Mouse (Mus musculus): Measurements from ENCODE around the gene Orai3. TPM values are rescaled to one million over a fixed set of nuclear protein-coding genes. Genes with fewer than 3 reads are reported as not detected.

Orai3 gene
- polyA plus RNA-seq, 1 experiment from 2014 or later, result 15.2 TPM

DNA sequence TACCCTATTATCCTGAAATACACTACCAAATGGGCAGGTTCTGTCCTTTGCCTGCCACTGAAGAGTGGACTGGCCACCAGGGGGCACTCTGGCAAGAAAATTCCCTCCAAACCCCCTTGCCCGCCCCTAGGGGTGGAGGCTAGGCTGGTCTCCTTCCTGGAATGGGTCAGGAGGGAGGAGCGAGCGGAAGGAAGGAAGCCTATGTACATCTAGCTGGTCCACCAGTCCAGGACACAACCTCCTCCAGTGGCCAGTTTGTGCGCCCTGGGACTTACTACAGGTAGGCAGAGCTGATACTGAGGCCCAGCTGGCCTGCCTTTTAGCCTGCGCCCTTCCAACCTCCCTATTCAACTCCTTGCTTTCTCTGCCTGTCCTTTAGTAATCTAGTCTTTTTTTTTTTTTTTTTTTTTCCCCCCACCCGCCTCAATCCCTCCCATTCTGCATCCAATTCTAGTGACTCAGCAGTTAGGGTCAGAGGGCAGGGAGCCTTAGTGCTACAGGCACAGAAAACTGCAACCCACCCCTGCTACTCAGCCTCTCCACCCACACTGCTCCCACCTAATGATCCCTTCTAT is 30.9 kb downstream of the Orai3 start, which contains the start of gene Hsd3b7:
Gene Hsd3b7, plus strand, starts transcription at position 170 of the 575 bp plus-strand sequence.
- Histone ChIP-seq H3K27ac (peak within 1 kb of the TSS; percentile 69), H3K4me1 (replicated peaks) (peaks cover 9% of the 10 kb centered on the region; the same call in 1 of the 2 replicates), H3K4me3 (replicated peaks) (peak within 1 kb of the TSS; percentile 8; the same call in 1 of the 2 replicates), H3K36me3 (peaks cover 85% of the 10 kb centered on the region), H3K9me3 (no peaks in the 10 kb centered on the region), H3K4me2 (peak within 1 kb of the TSS; percentile 42), H3K9ac (replicated peaks) (no peak within 1 kb of the TSS), H3K27me3 (no peaks in the 10 kb centered on the region)
- 30% methylated on average over 6 of the region's 6 CpGs for whole genome bisulfite sequencing
- ATAC-seq (ENCODE audit: insufficient number of reproducible peaks, insufficient read depth, low FRiP score, low TSS enrichment, low read depth), result peak; percentile 69

GRCm38 (mm10) chr7:127801010-127801621 is 31.5 kb downstream of the Orai3 start:
- 92% methylated on average over 8 of the region's 8 CpGs for WGBS
- ATAC-seq (ENCODE audit: insufficient number of reproducible peaks, insufficient read depth, low FRiP score, low TSS enrichment, low read depth), result no peak
- Histone ChIP-seq H3K27ac (no peak overlapping the region), H3K4me3 (replicated peaks) (peak overlapping the region; percentile 8; the same call in 1 of the 2 replicates), H3K4me1 (replicated peaks) (peaks cover 9% of the 10 kb centered on the region; the same call in 1 of the 2 replicates), H3K9me3 (no peaks in the 10 kb centered on the region), H3K9ac (replicated peaks) (no peak overlapping the region), H3K36me3 (peaks cover 85% of the 10 kb centered on the region), H3K27me3 (no peaks in the 10 kb centered on the region), H3K4me2 (peak overlapping the region; percentile 42; the same call in 1 of the 2 replicates)

DNA sequence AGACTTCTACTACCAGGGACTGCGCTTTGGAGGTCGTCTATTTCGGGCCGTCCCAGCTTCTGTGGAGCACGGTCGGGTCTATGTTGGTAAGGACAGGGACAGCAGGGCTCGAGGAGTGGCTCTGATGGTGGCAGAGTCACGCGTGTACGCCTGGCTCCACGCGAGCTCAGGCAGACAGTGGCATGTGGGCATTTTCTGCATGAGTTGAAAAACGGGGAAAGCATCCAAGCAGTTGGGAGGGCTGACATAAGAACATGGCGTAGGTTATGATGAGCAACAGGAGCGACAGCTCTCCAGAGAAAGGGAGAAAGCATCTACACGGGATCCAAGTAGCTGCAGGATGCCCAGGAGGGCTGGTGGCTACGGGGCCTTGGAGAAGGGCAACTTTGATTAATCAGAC is 32.7 kb downstream of the Orai3 start:
- WGBS, result 92% methylated on average over 17 of the region's 17 CpGs
- Histone ChIP-seq H3K4me3 (replicated peaks) (no peak overlapping the region), H3K27ac (no peak overlapping the region), H3K4me2 (no peak overlapping the region), H3K9ac (replicated peaks) (no peak overlapping the region), H3K4me1 (replicated peaks) (peaks cover 9% of the 10 kb centered on the region; the same call in 1 of the 2 replicates), H3K36me3 (peaks cover 84% of the 10 kb centered on the region), H3K9me3 (no peaks in the 10 kb centered on the region), H3K27me3 (no peaks in the 10 kb centered on the region)
- ATAC-seq (ENCODE audit: insufficient number of reproducible peaks, insufficient read depth, low FRiP score, low TSS enrichment, low read depth), result no peak

DNA sequence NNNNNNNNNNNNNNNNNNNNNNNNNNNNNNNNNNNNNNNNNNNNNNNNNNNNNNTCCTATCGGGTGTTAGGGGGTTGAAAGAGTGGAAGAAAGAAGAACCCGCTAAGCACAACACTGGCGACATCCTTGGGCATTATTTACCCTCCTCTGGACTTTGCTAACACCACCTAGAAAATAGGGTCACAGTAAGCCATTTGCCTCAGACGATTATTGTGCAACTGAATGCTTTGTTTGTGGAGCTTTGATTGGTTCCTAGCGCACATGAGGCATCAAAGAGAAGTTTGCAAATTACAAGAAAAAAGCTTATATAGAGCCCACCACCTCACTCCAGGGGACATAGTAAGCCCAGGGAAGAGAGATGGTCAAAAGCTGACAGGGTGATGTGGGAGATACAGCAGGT is 39.2 kb downstream of the Orai3 start:
- H3K4me3 ChIP-seq (replicated peaks), result no peak overlapping the region
- H3K27me3 ChIP-seq, result no peaks in the 10 kb centered on the region
- WGBS, result 81% methylated on average over 5 of the region's 5 CpGs
- no peak for ATAC-seq (ENCODE audit: insufficient number of reproducible peaks, insufficient read depth, low FRiP score, low TSS enrichment, low read depth)
- peaks cover 87% of the 10 kb centered on the region for H3K36me3 ChIP-seq
- no peaks in the 10 kb centered on the region for H3K4me1 ChIP-seq (replicated peaks)
- no peak overlapping the region for H3K4me2 ChIP-seq
- no peak overlapping the region for H3K27ac ChIP-seq
- H3K9ac ChIP-seq (replicated peaks), result no peak overlapping the region
- no peaks in the 10 kb centered on the region for H3K9me3 ChIP-seq

GRCm38 (mm10) chr7:127809846-127810245 is 40.2 kb downstream of the Orai3 start:
- no peaks in the 10 kb centered on the region for H3K27me3 ChIP-seq
- no peak for ATAC-seq (ENCODE audit: insufficient number of reproducible peaks, insufficient read depth, low FRiP score, low TSS enrichment, low read depth)
- no peaks in the 10 kb centered on the region for H3K9me3 ChIP-seq
- H3K27ac ChIP-seq, result no peak overlapping the region
- no peak overlapping the region for H3K9ac ChIP-seq (replicated peaks)
- 85% methylated on average over 1 of the region's 1 CpGs for WGBS
- H3K4me1 ChIP-seq (replicated peaks), result no peaks in the 10 kb centered on the region
- peaks cover 87% of the 10 kb centered on the region for H3K36me3 ChIP-seq
- H3K4me2 ChIP-seq, result no peak overlapping the region
- H3K4me3 ChIP-seq (replicated peaks), result no peak overlapping the region

- Histone ChIP-seq H3K36me3 (peaks cover 90% of the 10 kb centered on the region), H3K27me3 (no peaks in the 10 kb centered on the region), H3K4me2 (no peak overlapping the region), H3K9me3 (no peaks in the 10 kb centered on the region), H3K4me1 (replicated peaks) (no peaks in the 10 kb centered on the region), H3K4me3 (replicated peaks) (no peak overlapping the region), H3K27ac (no peak overlapping the region), H3K9ac (replicated peaks) (no peak overlapping the region)
- WGBS, result 77% methylated on average over 10 of the region's 10 CpGs
- ATAC-seq (ENCODE audit: insufficient number of reproducible peaks, insufficient read depth, low FRiP score, low TSS enrichment, low read depth), result no peak
Observed at GRCm38 (mm10) chr7:127810650-127811049, 41.0 kb downstream of the Orai3 start.

DNA sequence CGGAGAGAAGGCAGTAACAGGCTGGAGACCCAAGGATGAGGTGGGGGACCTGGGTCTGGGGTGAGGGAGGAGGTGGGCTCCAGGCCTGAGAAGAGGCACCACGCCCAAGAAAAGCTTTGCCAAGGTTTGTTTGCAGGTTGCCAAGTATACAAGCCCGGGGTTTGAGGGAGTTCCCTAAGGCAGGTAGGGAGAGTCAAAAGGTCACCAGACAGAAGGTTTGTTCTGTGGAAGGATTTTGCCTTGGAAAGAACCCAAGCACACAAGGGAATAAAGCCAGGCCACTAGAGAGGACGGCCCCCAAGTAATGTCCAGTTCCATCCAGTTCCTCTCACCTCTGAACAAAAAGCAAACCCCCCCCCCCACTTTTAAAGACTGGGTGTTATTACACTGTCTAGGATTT is 41.6 kb downstream of the Orai3 start:
- no peak for ATAC-seq (ENCODE audit: insufficient number of reproducible peaks, insufficient read depth, low FRiP score, low TSS enrichment, low read depth)
- no peak overlapping the region for H3K4me3 ChIP-seq (replicated peaks)
- no peak overlapping the region for H3K4me2 ChIP-seq
- no peak overlapping the region for H3K9ac ChIP-seq (replicated peaks)
- H3K36me3 ChIP-seq, result peaks cover 86% of the 10 kb centered on the region
- 82% methylated on average over 4 of the region's 4 CpGs for WGBS
- H3K27ac ChIP-seq, result no peak overlapping the region
- H3K27me3 ChIP-seq, result no peaks in the 10 kb centered on the region
- H3K4me1 ChIP-seq (replicated peaks), result no peaks in the 10 kb centered on the region
- no peaks in the 10 kb centered on the region for H3K9me3 ChIP-seq

GRCm38 (mm10) chr7:127812292-127812691 is 42.7 kb downstream of the Orai3 start:
- Histone ChIP-seq H3K27ac (no peak overlapping the region), H3K4me2 (no peak overlapping the region), H3K9me3 (no peaks in the 10 kb centered on the region), H3K9ac (replicated peaks) (no peak overlapping the region), H3K4me1 (replicated peaks) (no peaks in the 10 kb centered on the region), H3K4me3 (replicated peaks) (no peak overlapping the region), H3K27me3 (no peaks in the 10 kb centered on the region), H3K36me3 (peaks cover 76% of the 10 kb centered on the region)
- no peak for ATAC-seq (ENCODE audit: insufficient number of reproducible peaks, insufficient read depth, low FRiP score, low TSS enrichment, low read depth)
- 79% methylated on average over 3 of the region's 3 CpGs for WGBS

- no peak overlapping the region for H3K27ac ChIP-seq
- no peaks in the 10 kb centered on the region for H3K9me3 ChIP-seq
- H3K36me3 ChIP-seq, result peaks cover 71% of the 10 kb centered on the region
- no peak overlapping the region for H3K4me2 ChIP-seq
- WGBS, result 87% methylated on average over 4 of the region's 4 CpGs
- no peak for ATAC-seq (ENCODE audit: insufficient number of reproducible peaks, insufficient read depth, low FRiP score, low TSS enrichment, low read depth)
- no peaks in the 10 kb centered on the region for H3K4me1 ChIP-seq (replicated peaks)
- no peak overlapping the region for H3K9ac ChIP-seq (replicated peaks)
- no peak overlapping the region for H3K4me3 ChIP-seq (replicated peaks)
- H3K27me3 ChIP-seq, result no peaks in the 10 kb centered on the region
Observed at GRCm38 (mm10) chr7:127813821-127814220, 44.2 kb downstream of the Orai3 start.

GRCm38 (mm10) chr7:127814241-127814921 is 44.8 kb downstream of the Orai3 start:
- ATAC-seq (ENCODE audit: insufficient number of reproducible peaks, insufficient read depth, low FRiP score, low TSS enrichment, low read depth), result no peak

GRCm38 (mm10) chr7:127815116-127815665 is 45.6 kb downstream of the Orai3 start:
- no peak for ATAC-seq (ENCODE audit: insufficient number of reproducible peaks, insufficient read depth, low FRiP score, low TSS enrichment, low read depth)
- Histone ChIP-seq H3K4me3 (replicated peaks) (no peak overlapping the region), H3K4me1 (replicated peaks) (no peaks in the 10 kb centered on the region), H3K27ac (no peak overlapping the region), H3K36me3 (peaks cover 60% of the 10 kb centered on the region), H3K9ac (replicated peaks) (no peak overlapping the region), H3K4me2 (no peak overlapping the region), H3K9me3 (no peaks in the 10 kb centered on the region), H3K27me3 (no peaks in the 10 kb centered on the region)
- 91% methylated on average over 15 of the region's 15 CpGs for WGBS

More at GRCm38 (mm10) chr7:127814241-127814921, 44.8 kb downstream of the Orai3 start:
- H3K9me3 ChIP-seq, result no peaks in the 10 kb centered on the region
- peaks cover 67% of the 10 kb centered on the region for H3K36me3 ChIP-seq
- no peak overlapping the region for H3K4me2 ChIP-seq
- H3K27ac ChIP-seq, result no peak overlapping the region
- H3K4me3 ChIP-seq (replicated peaks), result no peak overlapping the region
- WGBS, result 84% methylated on average over 19 of the region's 19 CpGs
- no peaks in the 10 kb centered on the region for H3K27me3 ChIP-seq
- H3K9ac ChIP-seq (replicated peaks), result no peak overlapping the region
- H3K4me1 ChIP-seq (replicated peaks), result no peaks in the 10 kb centered on the region
